10 mouse cellular contexts compared by ENCODE assay signal in the genomic region with DNA sequence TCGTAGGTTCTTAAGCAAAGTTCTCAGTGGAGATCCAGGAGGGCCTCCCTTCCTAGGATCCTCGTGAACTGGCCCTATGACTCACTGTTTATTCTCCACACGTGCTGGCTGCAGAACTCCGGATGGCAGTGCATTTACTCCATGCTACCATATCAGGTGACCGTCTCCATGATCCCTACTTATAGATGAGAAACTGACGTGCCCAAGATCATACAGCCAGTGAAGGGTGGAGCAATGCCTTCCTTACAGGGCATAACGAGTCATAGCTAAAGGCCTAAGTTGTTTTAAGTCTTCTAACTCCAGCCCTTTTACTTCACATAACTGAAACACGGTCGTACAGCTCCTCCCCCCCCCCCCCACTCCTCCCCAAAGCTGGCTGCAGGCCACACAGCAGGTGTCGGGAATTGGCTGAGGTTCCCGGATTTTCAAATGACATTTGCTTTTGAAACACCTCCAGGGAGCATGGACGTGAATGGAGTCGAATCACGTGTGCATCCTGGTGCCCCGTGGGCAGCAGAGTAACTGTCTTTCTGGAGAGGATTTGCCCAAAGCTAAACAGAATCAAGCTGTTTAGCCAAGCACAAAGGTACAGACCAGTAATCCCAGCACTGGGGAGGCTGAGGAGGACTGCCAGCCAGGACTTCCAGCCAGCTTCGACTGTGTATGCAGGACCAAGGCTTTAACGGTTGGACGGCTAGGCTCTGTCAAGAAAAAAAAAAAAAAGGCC. TPM values are rescaled to one million over a fixed set of nuclear protein-coding genes. Genes with fewer than 3 reads are reported as not detected.
DNase-seq lines count a peak whose midpoint lies in the region; ATAC-seq lines count a peak whose summit lies in the region.
"Had no signal": no experiment of that assay in that cellular context is flagged by ENCODE, and none has a peak within 500 bp of the region (broad histone marks: within the 10 kb centered on the region; RNA-seq: fewer than 3 reads in every experiment).

No protein-coding gene starts in this region.

- H3K27me3 ChIP-seq in hindbrain, embryonic 13.5 days = no peaks in the 10 kb centered on the region
- peaks cover 12% of the 10 kb centered on the region; the same call in 1 of the 2 replicates for H3K27me3 ChIP-seq in hindbrain, embryonic 10.5 days (ENCODE audit: insufficient read depth, poor library complexity, severe bottlenecking)
- H3K27me3 ChIP-seq in midbrain, embryonic 13.5 days = 0 out of 2 replicates have a peak, but pooled peaks cover 13% of the 10 kb centered on the region
- H3K27me3 ChIP-seq: heart, embryonic 15.5 days had no signal

- no peak overlapping the region for H3K4me2 ChIP-seq in hindbrain, embryonic 13.5 days
- H3K4me2 ChIP-seq in midbrain, embryonic 13.5 days (replicated peaks) = no peak overlapping the region
- H3K4me2 ChIP-seq: heart, embryonic 15.5 days had no signal

- DNase-seq in hindbrain, embryonic 10.5 days (ENCODE audit: low spot score) = no peak
- DNase-seq in MN1 (ENCODE audit: low spot score) = peak; percentile 49
- peak; percentile 85 to 87 for DNase-seq in cerebellum, postnatal 10 days
- DNase-seq in c-Kit-positive CD71-positive TER-119-positive erythroid progenitor cells, embryonic 14.5 days (ENCODE audit: low spot score) = no peak
- no peak for DNase-seq in urinary bladder, adult 18-20 months (ENCODE audit: low spot score in 2 of 2)
- DNase-seq in heart, adult 8-10 months (ENCODE audit: low spot score) = no peak
- DNase-seq: liver had no signal

- H3K27ac ChIP-seq in hindbrain, embryonic 13.5 days = peak overlapping the region; percentile 4; the same call in 1 of the 2 replicates
- H3K27ac ChIP-seq in hindbrain, embryonic 10.5 days = no peak overlapping the region
- peak overlapping the region; percentile 56 for H3K27ac ChIP-seq in midbrain, embryonic 13.5 days
- H3K27ac ChIP-seq: heart, embryonic 15.5 days had no signal

- H3K36me3 ChIP-seq in hindbrain, embryonic 13.5 days = no peaks in the 10 kb centered on the region
- H3K36me3 ChIP-seq in hindbrain, embryonic 10.5 days = no peaks in the 10 kb centered on the region
- H3K36me3 ChIP-seq in midbrain, embryonic 13.5 days = no peaks in the 10 kb centered on the region
- H3K36me3 ChIP-seq: heart, embryonic 15.5 days had no signal

- 34% methylated on average over 18 of the region's 18 CpGs for WGBS in hindbrain, embryonic 13.5 days
- WGBS in hindbrain, embryonic 10.5 days = 39% methylated on average over 18 of the region's 18 CpGs
- WGBS in midbrain, embryonic 13.5 days = 26% methylated on average over 18 of the region's 18 CpGs

- peaks cover 7% of the 10 kb centered on the region for H3K4me1 ChIP-seq in hindbrain, embryonic 13.5 days (replicated peaks)
- peaks cover 14% of the 10 kb centered on the region for H3K4me1 ChIP-seq in hindbrain, embryonic 10.5 days (replicated peaks)
- H3K4me1 ChIP-seq in midbrain, embryonic 13.5 days (replicated peaks) = peaks cover 11% of the 10 kb centered on the region

- no peak overlapping the region for H3K9ac ChIP-seq in hindbrain, embryonic 13.5 days
- H3K9ac ChIP-seq in midbrain, embryonic 13.5 days (replicated peaks) = no peak overlapping the region
- H3K9ac ChIP-seq: heart, embryonic 15.5 days had no signal

- ATAC-seq in hindbrain, embryonic 13.5 days (ENCODE audit: low FRiP score) = peak; percentile 73
- peak; percentile 85 for ATAC-seq in midbrain, embryonic 13.5 days

- H3K4me3 ChIP-seq in hindbrain, embryonic 13.5 days = no peak overlapping the region
- H3K4me3 ChIP-seq in hindbrain, embryonic 10.5 days = no peak overlapping the region
- H3K4me3 ChIP-seq in midbrain, embryonic 13.5 days (replicated peaks) = no peak overlapping the region
- H3K4me3 ChIP-seq: heart, embryonic 15.5 days had no signal

- no peaks in the 10 kb centered on the region for H3K9me3 ChIP-seq in hindbrain, embryonic 13.5 days
- no peaks in the 10 kb centered on the region for H3K9me3 ChIP-seq in hindbrain, embryonic 10.5 days
- no peaks in the 10 kb centered on the region for H3K9me3 ChIP-seq in midbrain, embryonic 13.5 days
- H3K9me3 ChIP-seq: heart, embryonic 15.5 days had no signal

RNA-seq across cellular contexts. Expression of a gene that starts 11.4 kb away (rescaled TPM):
- polyA plus RNA-seq in hindbrain, embryonic 13.5 days (2015; fragmentation: Nextera tagmentation; extraction: Ambion mirVana) = 1.6 and 2.3 TPM in 2 replicates
- 3.8 and 4.7 TPM in 2 replicates for polyA plus RNA-seq in hindbrain, embryonic 10.5 days (2016; fragmentation: Nextera tagmentation; extraction: Ambion mirVana)
- 0.68 and 1.2 TPM in 2 replicates for polyA plus RNA-seq in midbrain, embryonic 13.5 days (2015; fragmentation: Nextera tagmentation; extraction: Ambion mirVana)
- 1 to 10 TPM; 3.1 to 5.6 (median 4.2) TPM for total RNA-seq in heart, adult 8-10 months (2022)

Comparison
In these comparisons a context has a peak if more than half of its experiments do, and no peak if none do; other contexts are left out.
1. DNase-seq: peak in MN1 (single experiment) and cerebellum, postnatal 10 days (2 of 2); none in hindbrain, embryonic 10.5 days (single experiment), c-Kit-positive CD71-positive TER-119-positive erythroid progenitor cells, embryonic 14.5 days (single experiment), urinary bladder, adult 18-20 months (0 of 2) and heart, adult 8-10 months (single experiment).